Mouse (Mus musculus): ENCODE measurements around the gene Vmn1r200. TPM values are rescaled to one million over a fixed set of nuclear protein-coding genes. Genes with fewer than 3 reads are reported as not detected.
"Not testable (repeated sequence)": the region's sequence is repeated elsewhere in the genome, so short reads cannot be mapped to it uniquely, and the experiment has no call there.

Vmn1r200 gene
- not detected in 2 replicates for polyA plus RNA-seq (2015; fragmentation: Nextera tagmentation; extraction: Ambion mirVana)

DNA sequence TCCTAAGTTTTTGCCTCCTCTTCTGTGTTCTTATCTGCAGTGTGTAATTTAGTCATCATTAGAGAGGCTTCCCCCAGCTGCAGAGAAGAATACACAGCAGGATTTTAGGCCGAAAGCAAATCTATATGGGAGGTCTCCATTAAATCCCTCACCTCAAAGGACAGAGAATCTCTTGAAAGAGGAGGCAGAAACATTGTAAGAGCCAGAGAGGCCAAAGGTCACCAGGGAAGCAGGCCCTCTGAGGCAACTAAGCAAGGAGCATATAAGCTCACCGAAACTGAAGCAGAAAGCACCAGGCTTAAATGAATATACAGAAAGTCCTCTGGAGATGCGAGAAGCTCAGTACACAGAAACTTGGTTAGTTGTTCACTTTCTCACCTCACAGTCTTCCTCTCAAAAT, at the start of gene Vmn1r200:
Gene Vmn1r200, plus strand, starts transcription at position 301 of the 400 bp plus-strand sequence.
- H3K4me2 ChIP-seq (ENCODE audit: low read length): no peak within 1 kb of the TSS
- H3K9ac ChIP-seq (ENCODE audit: low read depth, low read length): no peak within 1 kb of the TSS
- H3K9me3 ChIP-seq (replicated peaks; ENCODE audit: control insufficient read depth, low read length, poor library complexity, severe bottlenecking): no peaks in the 10 kb centered on the region
- no peak for ATAC-seq
- no peaks in the 10 kb centered on the region for H3K4me1 ChIP-seq (ENCODE audit: control insufficient read depth, insufficient read depth, low read length)
- no peak within 1 kb of the TSS for H3K4me3 ChIP-seq (ENCODE audit: low read depth, low read length)
- no peaks in the 10 kb centered on the region for H3K27me3 ChIP-seq (ENCODE audit: control insufficient read depth, insufficient read depth, low read depth, low read length)
- no peak within 1 kb of the TSS for H3K27ac ChIP-seq (ENCODE audit: low read length)
- no peaks in the 10 kb centered on the region for H3K36me3 ChIP-seq (ENCODE audit: control insufficient read depth, insufficient read depth, low read length)
- 13% methylated on average over 3 of the region's 3 CpGs for WGBS

DNA sequence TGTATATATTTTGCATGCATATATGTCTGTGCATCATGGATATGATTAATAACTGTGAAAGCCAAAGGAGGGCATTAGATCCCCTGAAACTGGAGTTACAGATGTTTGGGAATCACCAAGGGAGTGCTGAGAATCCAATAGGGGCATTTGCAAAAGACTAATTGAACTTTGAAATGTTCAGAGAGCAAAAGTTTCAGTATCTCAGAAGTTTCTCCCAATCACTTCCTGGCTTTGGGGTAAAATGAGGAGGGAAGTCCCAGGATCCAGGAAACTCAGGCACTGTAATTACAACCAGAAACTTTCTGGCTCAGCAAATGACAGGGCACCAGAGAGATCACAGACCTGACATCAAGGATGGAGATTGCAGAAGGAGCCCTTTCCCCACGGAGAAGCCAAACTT, 40.1 kb upstream of the Vmn1r200 start, which contains the start of gene Vmn1r198:
Gene Vmn1r198, plus strand, starts transcription at position 301 of the 400 bp plus-strand sequence.
- Histone ChIP-seq H3K27ac (ENCODE audit: low read length) (no peak within 1 kb of the TSS), H3K4me1 (ENCODE audit: control insufficient read depth, insufficient read depth, low read length) (no peaks in the 10 kb centered on the region), H3K4me2 (ENCODE audit: low read length) (no peak within 1 kb of the TSS), H3K9me3 (replicated peaks; ENCODE audit: control insufficient read depth, low read length, poor library complexity, severe bottlenecking) (no peaks in the 10 kb centered on the region), H3K36me3 (ENCODE audit: control insufficient read depth, insufficient read depth, low read length) (no peaks in the 10 kb centered on the region), H3K9ac (ENCODE audit: low read depth, low read length) (no peak within 1 kb of the TSS), H3K4me3 (ENCODE audit: low read depth, low read length) (no peak within 1 kb of the TSS), H3K27me3 (ENCODE audit: control insufficient read depth, insufficient read depth, low read depth, low read length) (no peaks in the 10 kb centered on the region)
- no peak for ATAC-seq
- 71% methylated on average over 1 of the region's 1 CpGs for WGBS

DNA sequence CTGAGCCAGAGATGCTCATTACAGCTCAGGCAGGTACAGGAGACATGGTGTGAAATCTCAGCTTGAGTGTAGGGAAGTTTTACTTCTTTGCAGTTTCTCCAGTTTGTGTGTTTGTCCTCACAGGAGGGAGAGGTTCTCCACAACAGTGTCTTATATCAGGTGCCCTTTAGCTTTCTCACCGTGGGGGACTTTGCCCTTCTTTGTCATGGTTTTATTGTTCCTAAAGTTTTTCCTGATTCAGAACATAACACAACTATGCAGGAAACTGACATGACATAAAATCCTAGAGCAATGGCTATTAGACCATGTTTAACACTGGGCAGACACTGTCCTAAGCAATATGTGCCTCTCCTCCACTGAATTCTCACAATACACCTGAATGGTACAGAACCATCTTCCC, 39.4 kb upstream of the Vmn1r200 start:
- no peaks in the 10 kb centered on the region for H3K9me3 ChIP-seq (replicated peaks; ENCODE audit: control insufficient read depth, low read length, poor library complexity, severe bottlenecking)
- no peak for ATAC-seq
- no peak overlapping the region for H3K4me3 ChIP-seq (ENCODE audit: low read depth, low read length)
- H3K27me3 ChIP-seq (ENCODE audit: control insufficient read depth, insufficient read depth, low read depth, low read length): no peaks in the 10 kb centered on the region
- no peak overlapping the region for H3K9ac ChIP-seq (ENCODE audit: low read depth, low read length)
- WGBS: 91% methylated on average over 1 of the region's 1 CpGs
- H3K4me1 ChIP-seq (ENCODE audit: control insufficient read depth, insufficient read depth, low read length): no peaks in the 10 kb centered on the region
- no peak overlapping the region for H3K4me2 ChIP-seq (ENCODE audit: low read length)
- no peaks in the 10 kb centered on the region for H3K36me3 ChIP-seq (ENCODE audit: control insufficient read depth, insufficient read depth, low read length)
- H3K27ac ChIP-seq (ENCODE audit: low read length): no peak overlapping the region

DNA sequence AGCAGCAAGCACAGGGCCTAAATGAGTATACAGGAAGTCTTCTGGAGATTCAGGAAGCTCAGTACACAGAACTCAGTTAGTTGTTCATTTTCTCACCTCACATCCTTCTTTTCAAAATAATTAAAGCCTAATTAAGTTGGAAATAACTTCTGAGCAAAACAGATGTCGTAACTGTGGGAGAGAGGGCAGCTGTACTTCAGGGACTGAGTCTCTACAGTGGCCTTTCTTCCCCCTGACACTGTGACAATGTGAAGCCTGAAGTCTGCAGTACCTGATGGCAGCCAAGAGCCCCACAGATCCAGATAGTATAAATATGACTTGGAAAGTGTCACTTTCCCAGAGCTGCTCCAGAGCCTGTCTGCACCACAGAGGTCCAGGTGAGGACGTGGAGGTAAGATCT, 10.7 kb upstream of the Vmn1r200 start, which contains the start of gene Vmn1r199:
Gene Vmn1r199, plus strand, starts transcription at position 301 of the 400 bp plus-strand sequence.
- H3K9ac ChIP-seq (ENCODE audit: low read depth, low read length): no peak within 1 kb of the TSS
- WGBS: 79% methylated on average over 2 of the region's 2 CpGs

DNA sequence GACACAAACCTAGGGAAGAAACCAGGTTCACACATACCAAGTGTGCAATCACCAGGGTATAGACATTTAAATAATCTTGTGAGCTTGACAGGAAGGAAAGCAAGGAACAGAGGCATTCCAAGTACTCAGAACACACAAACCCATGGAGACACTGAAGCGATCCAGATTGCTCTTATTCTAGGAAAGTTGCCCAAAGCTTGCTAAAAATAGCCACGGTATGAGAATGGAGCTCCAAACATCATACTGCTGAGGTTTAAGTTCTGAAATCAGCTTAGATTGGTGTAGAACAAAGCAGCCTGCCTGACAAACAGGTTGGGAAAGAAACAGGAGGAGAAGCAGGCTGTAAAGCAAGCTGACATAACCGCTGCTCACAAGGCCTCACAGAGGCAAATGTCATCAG, 9.0 kb upstream of the Vmn1r200 start:
- 76% methylated on average over 3 of the region's 3 CpGs for WGBS
- H3K9ac ChIP-seq (ENCODE audit: low read depth, low read length); ATAC-seq; H3K27me3 ChIP-seq (ENCODE audit: control insufficient read depth, insufficient read depth, low read depth, low read length); H3K4me3 ChIP-seq (ENCODE audit: low read depth, low read length); H3K36me3 ChIP-seq (ENCODE audit: control insufficient read depth, insufficient read depth, low read length); H3K27ac ChIP-seq (ENCODE audit: low read length); H3K4me2 ChIP-seq (ENCODE audit: low read length); H3K4me1 ChIP-seq (ENCODE audit: control insufficient read depth, insufficient read depth, low read length); H3K9me3 ChIP-seq (replicated peaks; ENCODE audit: control insufficient read depth, low read length, poor library complexity, severe bottlenecking): not testable (repeated sequence)

More for the DNA sequence above, 10.7 kb upstream of the Vmn1r200 start, which contains the start of gene Vmn1r199:
- Histone ChIP-seq H3K4me2 (ENCODE audit: low read length) (no peak within 1 kb of the TSS), H3K4me1 (ENCODE audit: control insufficient read depth, insufficient read depth, low read length) (no peaks in the 10 kb centered on the region), H3K27ac (ENCODE audit: low read length) (no peak within 1 kb of the TSS), H3K27me3 (ENCODE audit: control insufficient read depth, insufficient read depth, low read depth, low read length) (no peaks in the 10 kb centered on the region), H3K9me3 (replicated peaks; ENCODE audit: control insufficient read depth, low read length, poor library complexity, severe bottlenecking) (no peaks in the 10 kb centered on the region), H3K4me3 (ENCODE audit: low read depth, low read length) (no peak within 1 kb of the TSS), H3K36me3 (ENCODE audit: control insufficient read depth, insufficient read depth, low read length) (no peaks in the 10 kb centered on the region)
- ATAC-seq: no peak

DNA sequence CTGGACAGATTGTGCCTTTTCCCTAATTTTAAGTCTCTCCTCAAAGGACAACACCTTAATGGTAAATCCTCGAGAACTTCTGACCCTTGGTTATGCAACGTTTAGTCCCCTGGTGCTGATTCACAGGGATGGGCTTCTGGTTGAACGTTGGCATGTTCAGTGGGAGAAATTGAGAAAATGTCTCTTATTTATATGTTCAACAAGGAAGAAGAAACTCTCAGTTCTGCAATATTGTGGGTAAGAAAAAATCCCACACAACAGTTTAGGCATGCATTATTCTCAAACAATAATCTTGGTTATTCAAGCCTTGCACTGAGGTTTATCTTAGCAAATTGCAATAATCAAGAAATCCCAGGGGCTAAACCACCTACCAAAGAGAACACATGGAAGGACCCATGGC, 6.8 kb upstream of the Vmn1r200 start:
- Histone ChIP-seq H3K9me3 (replicated peaks; ENCODE audit: control insufficient read depth, low read length, poor library complexity, severe bottlenecking) (no peaks in the 10 kb centered on the region), H3K9ac (ENCODE audit: low read depth, low read length) (no peak overlapping the region), H3K4me2 (ENCODE audit: low read length) (no peak overlapping the region), H3K27me3 (ENCODE audit: control insufficient read depth, insufficient read depth, low read depth, low read length) (no peaks in the 10 kb centered on the region), H3K36me3 (ENCODE audit: control insufficient read depth, insufficient read depth, low read length) (no peaks in the 10 kb centered on the region), H3K4me1 (ENCODE audit: control insufficient read depth, insufficient read depth, low read length) (no peaks in the 10 kb centered on the region), H3K4me3 (ENCODE audit: low read depth, low read length) (no peak overlapping the region), H3K27ac (ENCODE audit: low read length) (no peak overlapping the region)
- no peak for ATAC-seq
- 85% methylated on average over 3 of the region's 3 CpGs for WGBS

DNA sequence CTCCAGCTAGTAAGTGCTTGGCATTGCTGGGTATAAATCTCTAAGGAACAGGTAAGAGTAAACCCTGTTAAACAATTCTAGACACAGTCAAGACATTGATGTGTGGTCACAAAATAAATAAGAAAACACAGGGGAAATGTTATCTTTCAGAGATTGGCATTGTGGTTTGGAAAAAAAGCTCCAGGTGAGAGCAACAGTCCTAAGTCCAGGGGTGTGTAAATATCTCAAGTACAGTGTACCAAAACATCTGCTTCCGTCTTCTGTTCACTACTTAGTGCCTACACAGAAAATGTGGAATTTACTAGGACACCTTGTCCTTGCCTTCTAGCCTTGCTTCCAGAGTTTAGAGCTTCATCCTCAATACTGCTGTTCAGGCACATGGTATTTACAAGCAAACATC, 3.1 kb upstream of the Vmn1r200 start:
- H3K4me2 ChIP-seq (ENCODE audit: low read length): no peak overlapping the region
- H3K4me1 ChIP-seq (ENCODE audit: control insufficient read depth, insufficient read depth, low read length): no peaks in the 10 kb centered on the region
- no peak overlapping the region for H3K27ac ChIP-seq (ENCODE audit: low read length)
- H3K4me3 ChIP-seq (ENCODE audit: low read depth, low read length): no peak overlapping the region
- no peaks in the 10 kb centered on the region for H3K36me3 ChIP-seq (ENCODE audit: control insufficient read depth, insufficient read depth, low read length)
- WGBS: 91% methylated on average over 1 of the region's 1 CpGs
- no peaks in the 10 kb centered on the region for H3K9me3 ChIP-seq (replicated peaks; ENCODE audit: control insufficient read depth, low read length, poor library complexity, severe bottlenecking)
- no peaks in the 10 kb centered on the region for H3K27me3 ChIP-seq (ENCODE audit: control insufficient read depth, insufficient read depth, low read depth, low read length)
- no peak overlapping the region for H3K9ac ChIP-seq (ENCODE audit: low read depth, low read length)
- no peak for ATAC-seq

DNA sequence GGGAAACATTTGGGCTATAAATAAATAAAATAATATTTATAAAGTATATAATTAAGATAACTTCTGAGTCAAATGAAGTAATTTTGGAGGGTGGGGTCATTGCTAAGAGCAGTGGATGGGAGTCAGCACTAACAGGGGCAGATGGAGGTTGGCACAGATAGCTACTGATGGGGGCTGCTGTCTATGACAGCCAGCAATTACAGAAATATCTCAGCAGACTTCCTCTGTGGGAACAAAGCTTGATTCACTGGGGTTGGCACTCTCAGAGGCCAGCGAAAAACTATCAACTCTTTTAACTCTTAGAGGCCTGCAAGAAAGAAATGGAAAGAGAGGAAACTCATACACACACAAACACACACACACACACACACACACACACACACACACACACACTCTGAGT, 12.8 kb downstream of the Vmn1r200 start:
- Histone ChIP-seq H3K4me3 (ENCODE audit: low read depth, low read length) (no peak overlapping the region), H3K36me3 (ENCODE audit: control insufficient read depth, insufficient read depth, low read length) (no peaks in the 10 kb centered on the region), H3K9ac (ENCODE audit: low read depth, low read length) (no peak overlapping the region), H3K9me3 (replicated peaks; ENCODE audit: control insufficient read depth, low read length, poor library complexity, severe bottlenecking) (no peaks in the 10 kb centered on the region), H3K4me1 (ENCODE audit: control insufficient read depth, insufficient read depth, low read length) (no peaks in the 10 kb centered on the region), H3K4me2 (ENCODE audit: low read length) (no peak overlapping the region), H3K27me3 (ENCODE audit: control insufficient read depth, insufficient read depth, low read depth, low read length) (no peaks in the 10 kb centered on the region), H3K27ac (ENCODE audit: low read length) (no peak overlapping the region)
- WGBS: 73% methylated on average over 1 of the region's 1 CpGs
- no peak for ATAC-seq
